Mouse (Mus musculus) heart, embryonic 12.5 days (tissue): ENCODE data around the gene Kif13a. TPM values are rescaled to one million over a fixed set of nuclear protein-coding genes. Genes with fewer than 3 reads are reported as not detected.

Source experiments
- ATAC-seq: fragments of 200-750 bp; cut with Nextera tagmentation; 2 replicates; pipeline ENCODE4 v1.8.0; 2017; ENCODE audit warnings: moderate TSS enrichment, moderate library complexity; ENCODE audit not compliant: insufficient number of reproducible peaks, low FRiP score
- H3K27ac ChIP-seq: fragments of 300-500 bp; sonication (generic); 2 replicates; pipeline ENCODE4 v1.5.1; 2016; ENCODE audit warnings: mild to moderate bottlenecking, moderate library complexity; ENCODE audit not compliant: poor library complexity, severe bottlenecking
- H3K27me3 ChIP-seq: fragments of 300-500 bp; sonication (generic); replicated peaks from 2 replicates; pipeline ENCODE4 v1.6.1; 2016; ENCODE audit warnings: mild to moderate bottlenecking, moderate library complexity
- H3K36me3 ChIP-seq: fragments of 300-500 bp; sonication (generic); 2 replicates; pipeline ENCODE4 v1.6.1; 2016; ENCODE audit warnings: mild to moderate bottlenecking, moderate library complexity
- H3K4me1 ChIP-seq: fragments of 300-500 bp; sonication (generic); replicated peaks from 2 replicates; pipeline ENCODE4 v1.6.1; 2016; ENCODE audit warnings: mild to moderate bottlenecking
- H3K4me2 ChIP-seq: fragments of 300-500 bp; sonication (generic); 2 replicates; pipeline ENCODE4 v1.6.1; 2016; ENCODE audit warnings: mild to moderate bottlenecking, moderate library complexity
- H3K4me3 ChIP-seq: fragments of 300-500 bp; sonication (generic); 2 replicates; pipeline ENCODE4 v1.5.1; 2016; ENCODE audit warnings: mild to moderate bottlenecking
- H3K9ac ChIP-seq: fragments of 300-500 bp; sonication (generic); 2 replicates; pipeline ENCODE4 v1.6.1; 2016; ENCODE audit warnings: mild to moderate bottlenecking, moderate library complexity
- H3K9me3 ChIP-seq: fragments of 300-500 bp; sonication (generic); replicated peaks from 2 replicates; pipeline ENCODE4 v1.6.1; 2016; ENCODE audit warnings: mild to moderate bottlenecking, moderate library complexity
- WGBS: fragments of 180-500 bp; shearing (Covaris S2); methylation state at CpG from one replicate; pipeline ENCODE4 v1.1.7; 2016; 5-methylcytosine and 5-hydroxymethylcytosine counted together
- polyA plus RNA-seq: library from polyadenylated mRNA; unstranded; fragments of >200 nt; fragmentation: Nextera tagmentation; extraction: Ambion mirVana; gene quantifications from 2 replicates; pipeline ENCODE4 v1.2.1, GENCODE M21; 2016

Kif13a gene
- polyA plus RNA-seq, 1 experiment from 2014 or later = 56.0 TPM

GRCm38 (mm10) chr13:46858835-46859152, 70.9 kb downstream of the Kif13a start:
- H3K36me3 ChIP-seq = peaks cover 5% of the 10 kb centered on the region; the same call in 1 of the 2 replicates
- H3K4me1 ChIP-seq = peaks cover 27% of the 10 kb centered on the region
- H3K27ac ChIP-seq = no peak overlapping the region
- no peaks in the 10 kb centered on the region for H3K27me3 ChIP-seq
- no peak for ATAC-seq
- 66% methylated on average over 8 of the region's 8 CpGs for WGBS
- H3K9me3 ChIP-seq = no peaks in the 10 kb centered on the region
- H3K4me2 ChIP-seq = no peak overlapping the region
- no peak overlapping the region for H3K4me3 ChIP-seq
- H3K9ac ChIP-seq = no peak overlapping the region

GRCm38 (mm10) chr13:46858143-46858834, 71.4 kb downstream of the Kif13a start:
- Histone ChIP-seq H3K27me3 (no peaks in the 10 kb centered on the region), H3K36me3 (peaks cover 7% of the 10 kb centered on the region; the same call in 1 of the 2 replicates), H3K9me3 (no peaks in the 10 kb centered on the region), H3K27ac (no peak overlapping the region), H3K4me1 (peaks cover 27% of the 10 kb centered on the region), H3K4me2 (no peak overlapping the region), H3K4me3 (no peak overlapping the region), H3K9ac (no peak overlapping the region)
- no peak for ATAC-seq
- WGBS = 93% methylated on average over 8 of the region's 8 CpGs

DNA sequence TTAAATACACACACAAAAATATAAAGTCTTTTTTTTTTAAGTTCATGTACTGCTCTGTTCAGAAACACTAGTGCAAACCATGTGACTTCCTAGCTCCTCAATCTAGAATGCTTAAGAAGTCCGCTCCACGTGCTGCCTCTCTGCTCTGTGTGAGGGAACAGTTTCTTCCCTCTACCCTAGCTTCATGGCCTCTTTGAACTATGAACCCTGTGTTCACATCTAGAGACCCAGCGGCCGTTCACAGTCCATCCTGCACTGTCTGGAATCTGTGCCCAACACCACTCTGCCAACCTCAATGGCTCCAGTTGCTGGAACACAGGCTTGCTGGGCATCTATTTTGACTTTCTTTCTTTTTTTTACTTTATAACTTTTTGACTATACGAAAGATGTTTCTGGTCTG, 75.2 kb downstream of the Kif13a start:
- Histone ChIP-seq H3K4me2 (no peak overlapping the region), H3K4me3 (no peak overlapping the region), H3K27ac (no peak overlapping the region), H3K9me3 (no peaks in the 10 kb centered on the region), H3K27me3 (no peaks in the 10 kb centered on the region), H3K4me1 (peaks cover 21% of the 10 kb centered on the region), H3K9ac (no peak overlapping the region), H3K36me3 (peaks cover 7% of the 10 kb centered on the region; the same call in 1 of the 2 replicates)
- ATAC-seq = no peak
- WGBS = 90% methylated on average over 5 of the region's 5 CpGs

DNA sequence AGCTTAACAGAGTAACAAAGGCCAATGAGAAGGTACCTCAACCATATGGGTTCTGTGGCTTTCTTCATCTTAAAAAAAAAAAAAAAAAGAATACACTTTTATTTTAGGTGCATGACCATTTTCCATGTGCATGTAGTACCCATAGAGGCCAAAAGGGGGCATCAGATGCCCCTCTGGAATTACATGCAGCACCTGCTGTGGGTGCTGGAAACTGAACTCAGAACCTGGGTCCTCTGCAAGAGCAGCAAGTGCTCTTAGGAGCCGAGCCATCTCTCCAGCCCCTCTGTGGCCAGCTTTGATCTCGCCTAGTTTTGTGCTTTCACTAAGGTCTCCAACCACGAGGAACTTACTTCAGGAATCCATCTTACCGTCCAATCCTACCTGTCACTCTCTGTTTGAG, 77.2 kb downstream of the Kif13a start:
- no peak overlapping the region for H3K4me2 ChIP-seq
- 95% methylated on average over 4 of the region's 4 CpGs for WGBS
- H3K36me3 ChIP-seq = peaks cover 9% of the 10 kb centered on the region; the same call in 1 of the 2 replicates
- no peak overlapping the region for H3K4me3 ChIP-seq
- no peaks in the 10 kb centered on the region for H3K9me3 ChIP-seq
- no peaks in the 10 kb centered on the region for H3K27me3 ChIP-seq
- no peak for ATAC-seq
- no peak overlapping the region for H3K9ac ChIP-seq
- H3K4me1 ChIP-seq = peaks cover 22% of the 10 kb centered on the region
- no peak overlapping the region for H3K27ac ChIP-seq

DNA sequence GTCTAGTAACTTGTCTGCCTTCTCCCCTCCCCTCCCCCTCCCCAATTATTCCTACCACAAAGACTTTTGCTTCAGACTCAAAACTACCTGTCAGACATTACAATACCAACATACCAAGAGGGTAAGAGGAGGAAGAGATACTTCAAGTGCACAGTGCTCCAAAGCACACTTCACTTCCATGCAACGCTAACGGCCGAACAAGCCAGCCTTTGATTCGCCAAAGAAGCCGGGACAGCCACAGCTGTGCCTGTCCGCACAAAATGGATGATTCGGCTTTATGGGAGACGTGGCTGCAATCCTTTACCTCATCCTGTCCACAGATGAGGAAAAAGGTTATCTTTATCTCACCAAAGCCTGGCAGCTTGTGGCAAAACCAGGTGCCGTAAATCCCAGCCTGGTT, 84.2 kb downstream of the Kif13a start:
- peaks cover 24% of the 10 kb centered on the region for H3K4me1 ChIP-seq
- 82% methylated on average over 9 of the region's 9 CpGs for WGBS
- no peaks in the 10 kb centered on the region for H3K9me3 ChIP-seq
- H3K4me3 ChIP-seq = no peak overlapping the region
- no peak overlapping the region for H3K9ac ChIP-seq
- no peak overlapping the region for H3K4me2 ChIP-seq
- no peak for ATAC-seq
- H3K27me3 ChIP-seq = no peaks in the 10 kb centered on the region
- no peak overlapping the region for H3K27ac ChIP-seq
- peaks cover 10% of the 10 kb centered on the region for H3K36me3 ChIP-seq

- Histone ChIP-seq H3K27ac (no peak overlapping the region), H3K9me3 (no peaks in the 10 kb centered on the region), H3K9ac (no peak overlapping the region), H3K4me1 (peaks cover 24% of the 10 kb centered on the region), H3K4me3 (no peak overlapping the region), H3K36me3 (peaks cover 10% of the 10 kb centered on the region), H3K27me3 (no peaks in the 10 kb centered on the region), H3K4me2 (no peak overlapping the region)
- ATAC-seq = no peak
- 79% methylated on average over 12 of the region's 12 CpGs for WGBS
Observed at GRCm38 (mm10) chr13:46844561-46845235, 85.0 kb downstream of the Kif13a start.

DNA sequence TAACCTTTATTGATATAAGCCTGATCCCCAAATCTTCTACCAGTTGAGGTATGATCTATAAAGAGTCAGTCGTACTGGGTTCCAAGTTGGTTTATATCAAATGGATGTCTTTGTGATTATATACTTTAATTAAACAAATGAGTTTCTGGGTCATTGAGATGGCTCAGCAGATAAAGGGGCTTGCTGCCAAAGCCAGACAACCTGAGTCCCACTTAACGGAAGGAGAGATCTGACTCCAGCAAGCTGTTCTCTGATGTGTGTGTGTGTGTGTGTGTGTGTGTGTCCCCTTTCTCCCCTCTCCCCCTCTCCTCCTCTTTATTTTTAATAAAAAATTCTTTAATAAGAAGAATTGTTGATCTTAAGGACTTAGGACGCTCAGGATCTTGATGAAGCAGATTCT, 86.0 kb downstream of the Kif13a start:
- Histone ChIP-seq H3K9me3 (no peaks in the 10 kb centered on the region), H3K4me3 (no peak overlapping the region), H3K4me2 (no peak overlapping the region), H3K9ac (no peak overlapping the region), H3K27ac (no peak overlapping the region), H3K4me1 (peaks cover 18% of the 10 kb centered on the region), H3K27me3 (no peaks in the 10 kb centered on the region), H3K36me3 (peaks cover 10% of the 10 kb centered on the region)
- no peak for ATAC-seq
- WGBS = 79% methylated on average over 3 of the region's 3 CpGs

DNA sequence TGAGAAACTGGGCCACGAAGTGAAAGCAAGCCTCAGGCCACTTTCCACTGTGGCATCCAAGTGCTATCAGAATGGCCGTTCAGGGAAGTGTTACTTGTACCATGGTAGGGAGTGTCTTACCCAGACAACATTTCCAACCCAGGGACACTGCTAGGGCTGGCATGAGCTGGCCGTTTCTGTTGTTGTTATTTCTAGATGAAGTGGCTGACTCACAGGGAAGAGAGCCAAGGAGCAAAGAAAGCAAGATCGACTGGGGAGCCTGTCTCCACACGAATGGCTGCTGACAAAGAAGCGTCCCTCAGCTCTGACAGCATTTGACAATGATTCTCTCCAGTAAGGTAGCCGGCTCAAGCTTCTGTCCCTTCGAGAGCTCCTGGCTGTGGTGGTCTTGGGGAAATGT, 87.5 kb downstream of the Kif13a start:
- ATAC-seq = 0 out of 2 replicates have a peak, but pooled peaks have one; percentile 55
- Histone ChIP-seq H3K4me1 (peaks cover 16% of the 10 kb centered on the region), H3K9ac (peak overlapping the region; percentile 38; the same call in 1 of the 2 replicates)

DNA sequence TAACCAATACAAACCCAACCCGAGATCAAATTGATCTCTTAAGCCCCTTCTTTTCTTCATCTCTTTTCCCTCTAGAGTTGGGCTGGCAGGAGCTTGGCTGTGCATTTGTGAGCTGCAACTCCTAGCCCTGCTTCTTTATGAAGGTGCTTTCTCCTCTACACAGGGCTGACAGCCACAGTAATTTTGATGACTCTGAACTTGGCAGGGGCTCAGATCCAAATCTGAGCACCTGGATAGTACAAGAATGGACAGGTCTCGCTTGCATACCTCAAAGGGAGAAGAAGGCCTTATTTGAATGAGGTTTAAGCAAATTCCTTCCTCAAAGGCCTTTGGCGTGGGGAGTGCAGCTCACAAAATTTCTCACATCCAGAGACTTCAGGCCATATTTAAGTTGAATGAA, 88.0 kb downstream of the Kif13a start:
- Histone ChIP-seq H3K27ac (peak overlapping the region; percentile 8; the same call in 1 of the 2 replicates), H3K4me3 (no peak overlapping the region), H3K4me1 (peaks cover 16% of the 10 kb centered on the region), H3K36me3 (peaks cover 3% of the 10 kb centered on the region; the same call in 1 of the 2 replicates), H3K9me3 (no peaks in the 10 kb centered on the region), H3K9ac (no peak overlapping the region), H3K4me2 (no peak overlapping the region), H3K27me3 (no peaks in the 10 kb centered on the region)
- WGBS = 80% methylated on average over 3 of the region's 3 CpGs
- ATAC-seq = no peak

More for the DNA sequence above, 87.5 kb downstream of the Kif13a start:
- Histone ChIP-seq H3K27me3 (no peaks in the 10 kb centered on the region), H3K36me3 (peaks cover 7% of the 10 kb centered on the region), H3K27ac (peak overlapping the region; percentile 8; the same call in 1 of the 2 replicates), H3K4me3 (no peak overlapping the region), H3K9me3 (no peaks in the 10 kb centered on the region), H3K4me2 (peak overlapping the region; percentile 40)
- WGBS = 39% methylated on average over 8 of the region's 8 CpGs

DNA sequence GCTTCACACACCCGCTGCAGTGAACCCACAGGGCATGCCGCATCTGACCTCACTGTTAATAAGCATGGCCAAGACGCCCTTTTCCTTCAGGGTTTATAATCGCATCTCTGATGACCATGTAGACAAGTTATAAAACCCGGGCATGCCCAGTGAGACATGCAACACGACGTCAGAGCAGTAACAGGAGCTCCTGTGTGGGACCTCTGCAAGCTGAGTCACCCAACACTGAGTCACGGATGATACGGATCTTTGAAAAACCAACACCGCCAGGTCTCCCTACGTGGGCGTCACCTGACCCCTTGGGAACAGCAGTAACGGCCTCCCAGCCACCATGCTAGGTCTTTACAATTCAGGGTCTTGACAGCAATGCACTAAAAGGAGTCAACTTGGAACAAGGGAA, 89.0 kb downstream of the Kif13a start:
- H3K27ac ChIP-seq = no peak overlapping the region
- H3K9me3 ChIP-seq = no peaks in the 10 kb centered on the region
- no peaks in the 10 kb centered on the region for H3K27me3 ChIP-seq
- H3K4me2 ChIP-seq = no peak overlapping the region
- H3K4me3 ChIP-seq = no peak overlapping the region
- peaks cover 18% of the 10 kb centered on the region for H3K4me1 ChIP-seq
- no peak for ATAC-seq
- no peak overlapping the region for H3K9ac ChIP-seq
- H3K36me3 ChIP-seq = peaks cover 7% of the 10 kb centered on the region; the same call in 1 of the 2 replicates
- WGBS = 87% methylated on average over 13 of the region's 13 CpGs

DNA sequence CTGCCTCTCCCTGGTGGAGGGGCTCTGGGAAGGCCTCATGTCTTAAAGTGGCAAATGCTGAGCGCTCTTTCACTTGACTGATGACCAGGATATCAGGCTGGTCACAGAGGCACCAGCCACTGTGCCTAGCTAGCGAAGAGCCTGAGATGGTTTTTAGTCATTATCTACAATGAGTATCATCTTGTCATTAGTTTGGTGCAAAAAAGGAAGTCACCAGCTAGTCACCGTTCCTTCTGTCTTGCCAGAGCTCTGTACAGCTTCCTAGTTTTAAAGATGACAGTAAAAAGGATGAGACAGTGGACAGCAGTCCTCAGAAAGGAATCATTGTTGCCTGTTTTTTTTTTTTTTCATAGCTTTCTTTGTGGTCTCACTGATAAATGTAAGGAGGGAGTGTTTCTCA, 90.4 kb downstream of the Kif13a start:
- H3K4me3 ChIP-seq = no peak overlapping the region
- no peak overlapping the region for H3K27ac ChIP-seq
- peaks cover 21% of the 10 kb centered on the region for H3K4me1 ChIP-seq
- H3K27me3 ChIP-seq = no peaks in the 10 kb centered on the region
- ATAC-seq = no peak
- H3K4me2 ChIP-seq = no peak overlapping the region
- WGBS = 85% methylated on average over 3 of the region's 3 CpGs
- peaks cover 15% of the 10 kb centered on the region for H3K36me3 ChIP-seq
- H3K9ac ChIP-seq = no peak overlapping the region
- H3K9me3 ChIP-seq = no peaks in the 10 kb centered on the region; the same call in 1 of the 2 replicates
